Mouse (Mus musculus): Measurements from ENCODE around the gene Mesp2.

DNA sequence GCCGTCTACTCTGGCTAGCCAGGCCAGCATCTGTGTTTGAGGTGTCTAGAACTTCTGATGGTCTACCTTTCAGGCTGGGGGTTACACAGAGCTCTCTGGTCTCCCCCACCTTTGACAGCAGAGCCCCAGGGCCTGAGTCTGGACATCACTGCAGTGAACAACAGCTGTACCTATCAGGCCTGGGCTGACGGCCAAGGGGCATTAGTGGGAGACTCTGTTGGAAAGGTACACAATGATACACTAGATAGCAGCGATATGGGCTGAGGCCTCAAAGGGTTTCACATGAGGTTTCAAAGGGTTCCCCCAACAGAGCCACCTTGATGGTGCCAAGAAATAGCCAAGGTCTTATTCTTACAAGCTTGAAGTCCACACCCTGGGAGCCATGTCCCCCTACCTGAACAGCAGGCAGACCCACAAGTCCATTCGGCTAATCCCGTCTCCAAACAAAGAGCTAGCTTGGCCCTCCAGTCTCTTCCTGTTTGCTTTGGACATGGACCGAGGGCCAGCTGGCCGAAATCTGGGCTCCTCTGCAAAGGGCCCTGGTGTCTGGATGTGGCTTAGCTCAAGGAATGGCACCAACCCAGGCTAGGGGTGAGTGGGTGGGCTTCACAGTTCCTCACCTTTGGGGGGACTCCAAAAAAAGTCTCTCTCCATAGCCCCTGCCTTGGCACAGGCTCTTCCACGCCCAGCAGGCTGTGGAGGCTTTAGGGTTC is 33.7 kb downstream of the Mesp2 start:
- TF ChIP-seq CTCF (conservative IDR thresholded peaks at IDR 0.05; ENCODE audit: low read length): no peak
- no peak for TF ChIP-seq NANOG (IDR thresholded peaks at IDR 0.05; ENCODE audit: borderline replicate concordance, low read length)

Measured in E14TG2a.4 (cell line).